Mouse (Mus musculus): Measurements from ENCODE around the gene Haus8. TPM values are rescaled to one million over a fixed set of nuclear protein-coding genes. Genes with fewer than 3 reads are reported as not detected.
A peak's percentile ranks its signal among the peaks of the same experiment; 100 is the strongest.
"Not testable (repeated sequence)": the region's sequence is repeated elsewhere in the genome, so short reads cannot be mapped to it uniquely, and the experiment has no call there.

Haus8 gene
- total and polyA plus RNA-seq, 3 experiments = 21.0 to 30.3 (median 25.1) TPM

GRCm38 (mm10) chr8:71205541-71205967 is 67.2 kb downstream of the Haus8 start:
- peak overlapping the region; percentile 42; the same call in 1 of the 2 replicates for H3K4me2 ChIP-seq (ENCODE audit: insufficient read depth, low read depth, poor library complexity, severe bottlenecking)
- H3K27me3 ChIP-seq (replicated peaks); in situ Hi-C loops (cut with MboI; ENCODE audit: low pct_ligation_motif_present, low pct_unique_long_range_greater_than_20kb, low sequenced_read_pairs); H3K9me3 ChIP-seq (replicated peaks; ENCODE audit: low read length); H3K36me3 ChIP-seq (replicated peaks in 1 of 2; ENCODE audit: control insufficient read depth in 1 of 2, insufficient read depth in 1 of 2, low read length in 1 of 2); H3K27ac ChIP-seq (ENCODE audit: insufficient read depth, low read depth); dilution Hi-C loops (cut with MboI; ENCODE audit: extremely low pct_ligation_motif_present, extremely low pct_unique_long_range_greater_than_20kb, low sequenced_read_pairs); H3K4me1 ChIP-seq (ENCODE audit: control insufficient read depth in 1 of 2, insufficient read depth in 2 of 2); H3K79me2 ChIP-seq (replicated peaks; ENCODE audit: control insufficient read depth, extremely low read depth, insufficient read depth, poor library complexity, severe bottlenecking): not testable (repeated sequence)
- DNase-seq (ENCODE audit: extremely low read depth) = peak; percentile 3
- peak overlapping the region; percentile 30 to 63 (median 35) for H3K4me3 ChIP-seq (replicated peaks in 1 of 3; ENCODE audit: low read depth in 2 of 3, low read length in 2 of 3, poor library complexity in 1 of 3)
- H3K9ac ChIP-seq (ENCODE audit: insufficient read depth, low read depth) = peak overlapping the region; percentile 23; the same call in 1 of the 2 replicates

Other genes with a start within 250 kb of the Haus8 start
- 26.1 and 29.0 TPM in 2 replicates for gene Myo9b, start 220 bp downstream of the Haus8 start, total RNA-seq (2012; rRNA removed)
- gene Myo9b, start 220 bp downstream of the Haus8 start, total RNA-seq (2014; rRNA removed) = 14.2 and 15.3 TPM in 2 replicates
- gene Myo9b, start 220 bp downstream of the Haus8 start, polyA plus RNA-seq (2012; ENCODE audit: insufficient read length, low read depth) = 31.5 and 36.2 TPM in 2 replicates
- gene Use1, start 93.9 kb upstream of the Haus8 start, total RNA-seq (2012; rRNA removed) = 118 and 130 TPM in 2 replicates
- 69.6 and 78.4 TPM in 2 replicates for gene Use1, start 93.9 kb upstream of the Haus8 start, total RNA-seq (2014; rRNA removed)
- gene Use1, start 93.9 kb upstream of the Haus8 start, polyA plus RNA-seq (2012; ENCODE audit: insufficient read length, low read depth) = 98.7 and 111 TPM in 2 replicates
- gene Ocel1, start 98.4 kb upstream of the Haus8 start, total RNA-seq (2012; rRNA removed) = 7.1 and 8.9 TPM in 2 replicates
- 4.4 and 4.8 TPM in 2 replicates for gene Ocel1, start 98.4 kb upstream of the Haus8 start, total RNA-seq (2014; rRNA removed)
- 4.5 and 7.4 TPM in 2 replicates for gene Ocel1, start 98.4 kb upstream of the Haus8 start, polyA plus RNA-seq (2012; ENCODE audit: insufficient read length, low read depth)
- 25.2 and 25.3 TPM in 2 replicates for gene Nr2f6, start 109.0 kb upstream of the Haus8 start, total RNA-seq (2012; rRNA removed)
- gene Nr2f6, start 109.0 kb upstream of the Haus8 start, total RNA-seq (2014; rRNA removed) = 11.8 and 13.1 TPM in 2 replicates
- 14.2 and 15.6 TPM in 2 replicates for gene Nr2f6, start 109.0 kb upstream of the Haus8 start, polyA plus RNA-seq (2012; ENCODE audit: insufficient read length, low read depth)
- gene Ushbp1, start 122.9 kb upstream of the Haus8 start, total RNA-seq (2012; rRNA removed) = not detected in 2 replicates
- gene Ushbp1, start 122.9 kb upstream of the Haus8 start, total RNA-seq (2014; rRNA removed) = not detected in 2 replicates
- not detected in 2 replicates for gene Ushbp1, start 122.9 kb upstream of the Haus8 start, polyA plus RNA-seq (2012; ENCODE audit: insufficient read length, low read depth)
- gene Babam1, start 123.9 kb upstream of the Haus8 start, total RNA-seq (2012; rRNA removed) = 66.0 and 67.3 TPM in 2 replicates
- gene Babam1, start 123.9 kb upstream of the Haus8 start, total RNA-seq (2014; rRNA removed) = 47.6 and 56.7 TPM in 2 replicates
- 132 and 137 TPM in 2 replicates for gene Babam1, start 123.9 kb upstream of the Haus8 start, polyA plus RNA-seq (2012; ENCODE audit: insufficient read length, low read depth)
- 17.9 and 24.7 TPM in 2 replicates for gene Ankle1, start 133.1 kb upstream of the Haus8 start, total RNA-seq (2012; rRNA removed)
- 9.0 and 9.4 TPM in 2 replicates for gene Ankle1, start 133.1 kb upstream of the Haus8 start, total RNA-seq (2014; rRNA removed)
- 17.4 and 17.6 TPM in 2 replicates for gene Ankle1, start 133.1 kb upstream of the Haus8 start, polyA plus RNA-seq (2012; ENCODE audit: insufficient read length, low read depth)
- 28.2 and 33.2 TPM in 2 replicates for gene Abhd8, start 190.7 kb upstream of the Haus8 start, total RNA-seq (2012; rRNA removed)
- 8.5 and 8.9 TPM in 2 replicates for gene Abhd8, start 190.7 kb upstream of the Haus8 start, total RNA-seq (2014; rRNA removed)
- gene Abhd8, start 190.7 kb upstream of the Haus8 start, polyA plus RNA-seq (2012; ENCODE audit: insufficient read length, low read depth) = 5.2 and 6.0 TPM in 2 replicates
- 150 and 180 TPM in 2 replicates for gene Mrpl34, start 192.0 kb upstream of the Haus8 start, total RNA-seq (2012; rRNA removed)
- 80.1 and 94.4 TPM in 2 replicates for gene Mrpl34, start 192.0 kb upstream of the Haus8 start, total RNA-seq (2014; rRNA removed)
- 123 and 133 TPM in 2 replicates for gene Mrpl34, start 192.0 kb upstream of the Haus8 start, polyA plus RNA-seq (2012; ENCODE audit: insufficient read length, low read depth)
- 59.3 and 62.8 TPM in 2 replicates for gene Dda1, start 196.3 kb upstream of the Haus8 start, total RNA-seq (2012; rRNA removed)
- 49.8 and 57.4 TPM in 2 replicates for gene Dda1, start 196.3 kb upstream of the Haus8 start, total RNA-seq (2014; rRNA removed)
- 65.8 and 78.1 TPM in 2 replicates for gene Dda1, start 196.3 kb upstream of the Haus8 start, polyA plus RNA-seq (2012; ENCODE audit: insufficient read length, low read depth)
- gene Ano8, start 213.0 kb upstream of the Haus8 start, total RNA-seq (2012; rRNA removed) = 5.5 and 6.7 TPM in 2 replicates
- gene Ano8, start 213.0 kb upstream of the Haus8 start, total RNA-seq (2014; rRNA removed) = 1.8 and 1.9 TPM in 2 replicates
- 1.8 and 2.1 TPM in 2 replicates for gene Ano8, start 213.0 kb upstream of the Haus8 start, polyA plus RNA-seq (2012; ENCODE audit: insufficient read length, low read depth)
- gene Gtpbp3, start 215.2 kb upstream of the Haus8 start, total RNA-seq (2012; rRNA removed) = 26.7 and 29.0 TPM in 2 replicates
- gene Gtpbp3, start 215.2 kb upstream of the Haus8 start, total RNA-seq (2014; rRNA removed) = 19.5 and 20.7 TPM in 2 replicates
- gene Gtpbp3, start 215.2 kb upstream of the Haus8 start, polyA plus RNA-seq (2012; ENCODE audit: insufficient read length, low read depth) = 17.4 and 21.6 TPM in 2 replicates
- gene Plvap, start 238.8 kb upstream of the Haus8 start, total RNA-seq (2012; rRNA removed) = 0.04 TPM in 1 of 2 replicates, not detected in the other
- not detected in 2 replicates for gene Plvap, start 238.8 kb upstream of the Haus8 start, total RNA-seq (2014; rRNA removed)
- 0.27 and 0.37 TPM in 2 replicates for gene Plvap, start 238.8 kb upstream of the Haus8 start, polyA plus RNA-seq (2012; ENCODE audit: insufficient read length, low read depth)

Measured in CH12.LX (cell line).